Mouse (Mus musculus) MEL (cell line): ENCODE results near the gene Cnga2. TPM values are rescaled to one million over a fixed set of nuclear protein-coding genes. Genes with fewer than 3 reads are reported as not detected.

Source experiments
- DNase-seq: peaks from one replicate; pipeline ENCODE4 v3.0.0; 2011; ENCODE audit warnings: low read depth, low spot score
- H3K27ac ChIP-seq: 2 replicates; pipeline ENCODE4 v1.5.1; 2012; ENCODE audit warnings: low read depth, mild to moderate bottlenecking, control low read depth, low read length, moderate library complexity; ENCODE audit not compliant: control insufficient read depth
- H3K27me3 ChIP-seq, 2 experiments: fragments of 150-350 bp in 1 of 2; sonication (generic) in 1 of 2; 2 replicates each; pipeline ENCODE4 v1.6.1; 2012; ENCODE audit warnings: low read length in 2 of 2, mild to moderate bottlenecking in 2 of 2, improper control_type of control experiment in 1 of 2, moderate library complexity in 1 of 2; ENCODE audit not compliant: insufficient read depth in 2 of 2, control insufficient read depth in 1 of 2
- H3K36me3 ChIP-seq, 2 experiments: 2 replicates each; pipeline ENCODE4 v1.6.1; 2012 to 2014; ENCODE audit warnings: low read length in 2 of 2, improper control_type of control experiment in 1 of 2, inconsistent platforms in 1 of 2, mild to moderate bottlenecking in 1 of 2; ENCODE audit not compliant: insufficient read depth in 2 of 2, control insufficient read depth in 1 of 2
- H3K4me1 ChIP-seq, 2 experiments: fragments of 150-350 bp in 1 of 2; sonication (generic) in 1 of 2; 2 replicates each; pipeline ENCODE4 v1.6.1; 2012; ENCODE audit warnings: low read length in 2 of 2, improper control_type of control experiment in 1 of 2, mild to moderate bottlenecking in 1 of 2; ENCODE audit not compliant: insufficient read depth in 2 of 2, control insufficient read depth in 1 of 2
- H3K4me3 ChIP-seq, 2 experiments: fragments of 150-350 bp in 1 of 2; sonication (generic) in 1 of 2; 2 replicates each; pipeline ENCODE4 v1.5.1; 2012; ENCODE audit warnings: low read depth in 2 of 2, low read length in 2 of 2, mild to moderate bottlenecking in 2 of 2, moderate library complexity in 2 of 2, control low read depth in 1 of 2, improper control_type of control experiment in 1 of 2; ENCODE audit not compliant: control insufficient read depth in 1 of 2, insufficient read depth in 1 of 2
- H3K79me2 ChIP-seq: 2 replicates; pipeline ENCODE4 v1.6.1; 2012; ENCODE audit warnings: mild to moderate bottlenecking, low read length, moderate library complexity; ENCODE audit not compliant: control insufficient read depth, poor library complexity, insufficient read depth
- H3K9ac ChIP-seq: 2 replicates; pipeline ENCODE4 v1.6.1; 2012; ENCODE audit warnings: low read depth, mild to moderate bottlenecking, control low read depth, low read length, moderate library complexity; ENCODE audit not compliant: control insufficient read depth, poor library complexity, severe bottlenecking
- H3K9me3 ChIP-seq: fragments of 150-350 bp; sonication (generic); replicated peaks from 2 replicates; pipeline ENCODE4 v1.6.1; 2012; ENCODE audit warnings: mild to moderate bottlenecking, low read length, improper control_type of control experiment, moderate library complexity; ENCODE audit not compliant: insufficient read depth
- CHD1 ChIP-seq: IDR thresholded peaks from 2 replicates; pipeline ENCODE4 v1.6.1; 2012; ENCODE audit warnings: low read depth, mild to moderate bottlenecking, inconsistent platforms, low read length, improper control_type of control experiment
- CHD2 ChIP-seq: IDR thresholded peaks from 2 replicates; pipeline ENCODE4 v1.6.1; 2011; ENCODE audit warnings: low read length, improper control_type of control experiment
- CTCF ChIP-seq, 3 experiments: IDR thresholded peaks in 2 of 3; conservative IDR thresholded peaks in 1 of 3; 2 replicates each; pipeline ENCODE4 v1.5.1; 2011 to 2012; ENCODE audit warnings: low read length in 3 of 3, low read depth in 2 of 3, mild to moderate bottlenecking in 2 of 3, improper control_type of control experiment in 1 of 3, inconsistent platforms in 1 of 3, mixed read lengths in 1 of 3, moderate library complexity in 1 of 3; ENCODE audit not compliant: control insufficient read depth in 1 of 3, insufficient read depth in 1 of 3, poor library complexity in 1 of 3, severe bottlenecking in 1 of 3
- ELF1 ChIP-seq: IDR thresholded peaks from 2 replicates; pipeline ENCODE4 v1.6.1; 2014; ENCODE audit warnings: low read depth, mild to moderate bottlenecking, inconsistent platforms, low read length, improper control_type of control experiment, moderate library complexity
- EP300 ChIP-seq, 2 experiments: IDR thresholded peaks; 2 replicates each; pipeline ENCODE4 v1.6.1; 2011; ENCODE audit warnings: improper control_type of control experiment in 2 of 2, low read length in 2 of 2, low read depth in 1 of 2, mild to moderate bottlenecking in 1 of 2
- GABPA ChIP-seq: IDR thresholded peaks from 2 replicates; pipeline ENCODE4 v1.6.1; 2012; ENCODE audit warnings: low read depth, mild to moderate bottlenecking, inconsistent platforms, low read length, improper control_type of control experiment, moderate library complexity
- HCFC1 ChIP-seq: IDR thresholded peaks from 2 replicates; pipeline ENCODE4 v1.6.1; 2012; ENCODE audit warnings: low read depth, mild to moderate bottlenecking, inconsistent platforms, low read length, improper control_type of control experiment, moderate library complexity
- JUND ChIP-seq: IDR thresholded peaks from 2 replicates; pipeline ENCODE4 v1.6.1; 2011; ENCODE audit warnings: low read depth, mild to moderate bottlenecking, improper control_type of control experiment, low read length
- KAT2A ChIP-seq: conservative IDR thresholded peaks from 2 replicates; pipeline ENCODE4 v1.6.1; 2012; ENCODE audit warnings: low read depth, low read length, improper control_type of control experiment, inconsistent platforms
- MAFK ChIP-seq: IDR thresholded peaks from 2 replicates; pipeline ENCODE4 v1.6.1; 2011; ENCODE audit warnings: low read depth, mild to moderate bottlenecking, low read length, improper control_type of control experiment, borderline replicate concordance
- MYC ChIP-seq: IDR thresholded peaks from 2 replicates; pipeline ENCODE4 v1.6.1; 2011; ENCODE audit warnings: low read depth, mild to moderate bottlenecking, low read length, improper control_type of control experiment, moderate library complexity
- NELFE ChIP-seq: IDR thresholded peaks from 2 replicates; pipeline ENCODE4 v1.6.1; 2011; ENCODE audit warnings: low read depth, low read length, improper control_type of control experiment
- NRF1 ChIP-seq: IDR thresholded peaks from 2 replicates; pipeline ENCODE4 v1.6.1; 2014; ENCODE audit warnings: low read depth, mild to moderate bottlenecking, inconsistent platforms, low read length, improper control_type of control experiment, moderate library complexity; ENCODE audit not compliant: poor library complexity, insufficient read depth, severe bottlenecking
- POLR2AphosphoS5 ChIP-seq: IDR thresholded peaks from 2 replicates; pipeline ENCODE4 v1.6.1; 2012; ENCODE audit warnings: low read depth, borderline replicate concordance, mild to moderate bottlenecking, inconsistent platforms, low read length, moderate library complexity, mixed read lengths
- RAD21 ChIP-seq: IDR thresholded peaks from 2 replicates; pipeline ENCODE4 v1.6.1; 2011; ENCODE audit warnings: mild to moderate bottlenecking, low read depth, low read length, improper control_type of control experiment
- RCOR1 ChIP-seq: IDR thresholded peaks from 2 replicates; pipeline ENCODE4 v1.6.1; 2012; ENCODE audit warnings: low read depth, mild to moderate bottlenecking, inconsistent platforms, low read length, improper control_type of control experiment
- SIN3A ChIP-seq: IDR thresholded peaks from 2 replicates; pipeline ENCODE4 v1.6.1; 2012; ENCODE audit warnings: low read length, improper control_type of control experiment, inconsistent platforms
- SMC3 ChIP-seq: IDR thresholded peaks from 2 replicates; pipeline ENCODE4 v1.6.1; 2011; ENCODE audit warnings: low read depth, low read length, improper control_type of control experiment
- USF1 ChIP-seq: IDR thresholded peaks from 2 replicates; pipeline ENCODE4 v1.6.1; 2014; ENCODE audit warnings: low read depth, mild to moderate bottlenecking, inconsistent platforms, low read length, improper control_type of control experiment, moderate library complexity
- USF2 ChIP-seq, 2 experiments: IDR thresholded peaks; 2 replicates each; pipeline ENCODE4 v1.6.1; 2011 to 2012; ENCODE audit warnings: improper control_type of control experiment in 2 of 2, low read length in 2 of 2, borderline replicate concordance in 1 of 2, inconsistent platforms in 1 of 2, low read depth in 1 of 2, mild to moderate bottlenecking in 1 of 2; ENCODE audit not compliant: insufficient read depth in 1 of 2
- ZC3H11A ChIP-seq: IDR thresholded peaks from 2 replicates; pipeline ENCODE4 v1.6.1; 2012; ENCODE audit warnings: low read depth, mild to moderate bottlenecking, inconsistent platforms, low read length, improper control_type of control experiment
- ZNF384 ChIP-seq: IDR thresholded peaks from 2 replicates; pipeline ENCODE4 v1.6.1; 2012; ENCODE audit warnings: low read depth, mild to moderate bottlenecking, inconsistent platforms, low read length, improper control_type of control experiment
- polyA plus RNA-seq, 2 experiments: library from polyadenylated mRNA; stranded (reverse) in 1 of 2; unstranded in 1 of 2; fragments of >175 nt in 1 of 2; fragments of >200 nt in 1 of 2; gene quantifications; 2 replicates each; pipeline versions ENCODE4 v1.2.1 to v1.2.4; 2012; ENCODE audit warnings: low replicate concordance in 2 of 2, low read depth in 1 of 2; ENCODE audit not compliant: insufficient read length in 2 of 2, insufficient read depth in 1 of 2, missing spikeins in 1 of 2
- total RNA-seq: library from RNA; depleted of rRNA; stranded (reverse); fragments of 300-350 nt; gene quantifications from 2 replicates; pipeline ENCODE4 v1.2.3, GENCODE M21; 2012

Cnga2 gene
- total and polyA plus RNA-seq, 3 experiments: not detected

DNA sequence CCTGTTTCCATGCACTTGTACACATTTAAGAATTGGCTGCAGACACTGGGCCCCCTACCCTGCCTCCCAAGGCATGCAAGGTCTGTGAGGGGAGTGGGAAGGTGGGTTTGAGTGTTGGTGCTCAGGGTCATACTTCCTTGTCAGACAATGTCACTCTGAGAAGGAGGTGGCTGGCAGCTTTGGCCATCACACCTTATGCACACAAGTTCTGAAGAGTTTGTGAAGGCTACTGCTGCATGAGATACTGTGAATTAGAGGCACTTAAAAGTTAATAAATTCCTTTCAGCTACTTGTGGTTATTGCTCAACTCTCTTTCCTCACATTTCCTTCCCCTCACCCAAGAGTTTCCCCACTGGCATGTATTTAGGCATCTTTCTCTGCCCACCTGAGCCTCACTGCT, 18.3 kb downstream of the Cnga2 start:
- Histone ChIP-seq H3K27me3 (no peaks in the 10 kb centered on the region), H3K27ac (no peak overlapping the region), H3K9ac (no peak overlapping the region), H3K4me1 (no peaks in the 10 kb centered on the region), H3K9me3 (no peaks in the 10 kb centered on the region), H3K79me2 (no peaks in the 10 kb centered on the region), H3K4me3 (no peak overlapping the region), H3K36me3 (no peaks in the 10 kb centered on the region)
- no peak for DNase-seq
- no peak for TF ChIP-seq USF2 (IDR thresholded peaks at IDR 0.05; ENCODE audit: borderline replicate concordance in 1 of 2, insufficient read depth in 1 of 2, low read depth in 1 of 2, low read length in 2 of 2)
- no peak for TF ChIP-seq HCFC1
- TF ChIP-seq JUND: no peak
- TF ChIP-seq ELF1: no peak
- no peak for TF ChIP-seq NRF1
- no peak for TF ChIP-seq EP300 (IDR thresholded peaks at IDR 0.05; ENCODE audit: low read depth in 1 of 2, low read length in 2 of 2)
- no peak for TF ChIP-seq GABPA
- TF ChIP-seq NELFE: no peak
- no peak for TF ChIP-seq KAT2A
- no peak for TF ChIP-seq ZC3H11A
- TF ChIP-seq ZNF384: no peak
- TF ChIP-seq SMC3: no peak

DNA sequence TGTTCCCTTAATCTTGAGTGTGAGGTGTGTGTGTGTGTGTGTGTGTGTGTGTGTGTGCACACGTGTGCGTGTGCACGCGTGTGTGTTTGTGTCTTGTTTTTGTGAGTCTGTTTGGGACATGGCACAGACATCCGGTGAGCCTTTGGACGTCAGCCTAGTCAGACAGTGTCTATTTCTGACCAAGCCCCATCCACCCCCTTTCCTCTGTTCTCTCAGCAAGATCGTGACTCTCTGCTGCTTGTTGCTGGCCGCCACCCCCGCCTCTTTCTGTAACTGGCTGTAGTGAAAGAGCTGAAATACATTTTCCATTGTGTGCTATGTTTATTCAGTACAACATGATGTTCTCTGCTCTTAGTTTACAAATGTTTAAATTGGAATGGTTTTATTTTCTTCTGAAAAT, 20.6 kb downstream of the Cnga2 start:
- Histone ChIP-seq H3K9me3 (no peaks in the 10 kb centered on the region), H3K9ac (no peak overlapping the region), H3K4me1 (no peaks in the 10 kb centered on the region), H3K27me3 (no peaks in the 10 kb centered on the region), H3K36me3 (no peaks in the 10 kb centered on the region), H3K79me2 (no peaks in the 10 kb centered on the region), H3K27ac (no peak overlapping the region), H3K4me3 (no peak overlapping the region)
- TF ChIP-seq CHD1 (no peak), MAFK (no peak), USF1 (no peak), ZC3H11A (no peak)
- DNase-seq: no peak

DNA sequence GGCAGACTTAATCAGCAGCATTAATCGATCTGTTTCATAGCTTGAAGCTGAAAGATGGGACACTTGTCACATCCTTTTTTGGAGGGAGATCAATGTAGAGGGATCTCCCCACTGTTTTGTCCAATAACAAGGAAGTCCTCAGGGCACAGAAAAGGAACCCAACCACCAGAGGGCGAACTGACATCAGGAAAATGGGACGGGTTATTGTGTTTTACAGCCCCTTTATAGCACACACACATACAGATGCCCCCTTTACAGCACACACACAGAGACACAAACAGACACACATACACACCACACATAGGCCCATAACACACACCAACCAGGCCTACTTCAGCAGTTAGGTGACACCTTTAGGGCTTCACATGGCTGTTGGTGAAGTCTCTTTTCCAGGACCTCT, 21.2 kb downstream of the Cnga2 start:
- Histone ChIP-seq H3K36me3 (no peaks in the 10 kb centered on the region), H3K27ac (no peak overlapping the region), H3K27me3 (no peaks in the 10 kb centered on the region), H3K4me1 (no peaks in the 10 kb centered on the region), H3K79me2 (no peaks in the 10 kb centered on the region), H3K9ac (no peak overlapping the region), H3K4me3 (no peak overlapping the region), H3K9me3 (no peaks in the 10 kb centered on the region)
- peak; percentile 2 for DNase-seq
- no peak for TF ChIP-seq SIN3A
- TF ChIP-seq CHD2: no peak
- peak in 1 of 3 experiments; percentile 19; a peak in 2 of 6 replicates for TF ChIP-seq CTCF (IDR thresholded peaks at IDR 0.05 in 2 of 3, conservative IDR thresholded peaks at IDR 0.05 in 1 of 3; ENCODE audit: control insufficient read depth in 1 of 3, insufficient read depth in 1 of 3, low read depth in 2 of 3, low read length in 3 of 3, poor library complexity in 1 of 3, severe bottlenecking in 1 of 3)
- TF ChIP-seq RAD21: peak; percentile 9; the same call in 1 of the 2 replicates
- no peak for TF ChIP-seq POLR2AphosphoS5
- TF ChIP-seq ZC3H11A: no peak
- TF ChIP-seq RCOR1: no peak
- no peak for TF ChIP-seq MYC
- TF ChIP-seq ELF1: no peak
